Mouse (Mus musculus) layer of hippocampus, adult 2 months (tissue): ENCODE results near the gene Gpr152. TPM values are rescaled to one million over a fixed set of nuclear protein-coding genes. Genes with fewer than 3 reads are reported as not detected.

Source experiments
- DNase-seq, 2 experiments: peaks; one replicate each; pipeline ENCODE4 v3.0.0; 2022; ENCODE audit warnings: low spot score in 2 of 2
- H3K27ac ChIP-seq: fragments of 200-600 bp; 2 replicates; pipeline ENCODE4 v1.8.1; 2022
- H3K4me3 ChIP-seq: fragments of 200-600 bp; 2 replicates; pipeline ENCODE4 v1.8.1; 2022; ENCODE audit warnings: mild to moderate bottlenecking
- CTCF ChIP-seq: fragments of 200-600 bp; conservative IDR thresholded peaks from 2 replicates; pipeline ENCODE4 v1.8.1; 2022; ENCODE audit warnings: antibody characterized with exemption, mild to moderate bottlenecking, moderate library complexity
- long read RNA-seq, 2 experiments: library from polyadenylated mRNA; stranded (forward); transcript quantifications; one replicate each; pipeline ENCODE4 v2.0.0; 2021; ENCODE audit warnings: borderline mapping rate in 2 of 2
- total RNA-seq, 2 experiments: library from RNA; stranded (reverse); gene quantifications; 2 replicates each; pipeline ENCODE4 v1.2.3; 2021

Gpr152 gene
- under 1 TPM; 0.07 to 0.08 TPM for total RNA-seq
- long read RNA-seq, experiment 1: 0 reads
- long read RNA-seq, experiment 2: 0 reads

DNA sequence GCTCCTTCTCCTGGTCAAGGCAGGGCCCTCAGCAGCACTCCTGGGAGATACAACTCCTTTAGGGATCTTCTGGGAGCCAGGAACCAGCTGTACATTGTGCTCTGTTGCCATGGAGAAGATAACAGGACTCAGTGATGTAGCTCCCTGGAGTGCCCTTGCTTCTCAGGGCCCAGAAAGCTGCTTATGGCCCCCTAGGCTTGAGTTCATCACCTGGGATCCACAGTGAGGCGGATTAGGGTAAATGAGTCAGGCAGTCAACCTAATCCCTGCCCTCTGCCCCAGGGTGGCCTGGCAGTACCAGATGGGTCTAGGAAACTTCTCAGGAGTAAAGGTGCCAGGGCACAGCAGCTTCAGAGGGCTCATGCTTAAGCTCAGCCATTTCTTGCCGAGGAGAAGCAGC is at the start of gene Gpr152:
Gene Gpr152 (plus strand): TSS at position 342 of the 400 bp plus-strand sequence.
- TF ChIP-seq CTCF: no peak
- Histone ChIP-seq H3K27ac (no peak within 1 kb of the TSS), H3K4me3 (no peak within 1 kb of the TSS)
- no peak for DNase-seq

DNA sequence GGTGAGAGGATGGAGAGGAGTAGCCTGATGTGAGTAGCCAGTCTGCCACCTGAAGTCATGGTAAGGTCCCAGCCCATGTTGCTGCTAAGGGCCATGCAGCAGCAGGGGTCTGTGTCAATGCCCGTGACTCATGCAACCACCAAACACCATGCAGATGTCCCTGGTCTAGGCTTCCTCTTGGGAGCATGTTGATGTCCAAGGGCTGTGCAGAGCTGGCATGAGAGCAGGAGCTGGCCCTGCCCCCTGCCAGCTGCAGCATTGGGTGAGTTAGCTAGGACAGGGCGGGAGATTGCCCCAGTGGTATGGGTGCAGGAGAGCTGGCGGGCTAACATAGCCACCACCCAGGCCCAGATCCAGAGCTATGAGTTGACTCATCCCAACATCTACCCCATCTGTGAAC is 49.1 kb upstream of the Gpr152 start:
- no peak for TF ChIP-seq CTCF
- H3K4me3 ChIP-seq: no peak overlapping the region
- H3K27ac ChIP-seq: no peak overlapping the region
- DNase-seq: no peak

DNA sequence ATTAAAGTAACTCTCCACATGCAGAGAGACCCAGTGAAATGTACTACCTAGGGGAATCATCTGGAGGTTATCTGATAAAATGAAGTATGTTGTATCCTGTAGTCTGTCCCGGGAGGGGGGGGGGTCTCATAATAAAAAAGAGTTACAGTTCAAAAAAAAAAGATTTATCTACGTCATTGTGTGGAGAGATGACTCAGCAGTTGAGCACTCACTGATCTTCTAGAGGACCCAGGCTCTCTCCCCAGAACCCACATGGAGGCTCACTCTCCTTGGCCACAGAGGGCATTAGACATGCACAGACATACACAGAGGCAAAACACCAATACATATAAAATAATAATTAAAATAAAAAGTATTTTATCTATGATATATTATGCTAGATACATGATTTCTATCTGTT is 48.2 kb upstream of the Gpr152 start:
- no peak for DNase-seq
- Histone ChIP-seq H3K27ac (no peak overlapping the region), H3K4me3 (no peak overlapping the region)
- no peak for TF ChIP-seq CTCF

DNA sequence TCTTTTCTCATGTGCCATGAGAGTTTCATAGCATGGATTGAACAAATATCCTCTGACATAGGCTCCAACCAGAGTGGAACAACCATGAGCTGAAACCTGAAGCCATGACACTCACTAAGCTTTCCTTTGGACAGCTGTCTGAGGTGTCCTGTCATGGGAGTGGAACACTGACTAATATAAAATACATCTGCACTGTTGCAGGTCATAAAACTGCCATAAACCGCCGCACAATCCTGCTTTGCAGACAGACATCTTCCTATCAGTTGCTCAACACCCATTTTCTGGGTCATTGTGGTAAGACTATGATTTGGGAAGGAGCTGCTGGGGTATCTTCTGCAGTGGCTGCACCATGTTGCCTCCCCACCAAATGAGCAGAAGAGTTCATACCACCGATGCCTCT is 46.8 kb upstream of the Gpr152 start:
- no peak overlapping the region for H3K4me3 ChIP-seq
- TF ChIP-seq CTCF: no peak
- no peak overlapping the region for H3K27ac ChIP-seq
- DNase-seq: no peak

DNA sequence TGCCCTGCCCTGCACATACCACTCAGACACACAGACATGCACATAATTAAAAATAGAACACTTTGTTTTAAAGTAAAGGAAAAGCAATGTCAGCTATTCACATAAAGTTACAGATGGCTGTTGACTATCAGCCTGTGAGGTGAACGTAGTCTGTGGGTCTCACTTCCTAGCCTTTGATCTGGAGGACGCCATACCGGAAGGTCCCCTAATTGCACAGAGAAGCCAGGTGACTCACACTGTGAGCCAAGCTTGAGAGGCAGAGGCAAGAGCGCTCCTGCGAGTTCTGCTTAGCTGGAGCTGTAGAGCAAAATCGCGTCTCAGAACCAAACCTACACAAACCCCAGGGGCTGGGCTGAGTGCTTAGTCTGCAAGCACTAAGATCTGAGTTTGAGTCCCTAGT is 45.8 kb upstream of the Gpr152 start:
- no peak overlapping the region for H3K4me3 ChIP-seq
- no peak for DNase-seq
- TF ChIP-seq CTCF: no peak
- H3K27ac ChIP-seq: no peak overlapping the region

DNA sequence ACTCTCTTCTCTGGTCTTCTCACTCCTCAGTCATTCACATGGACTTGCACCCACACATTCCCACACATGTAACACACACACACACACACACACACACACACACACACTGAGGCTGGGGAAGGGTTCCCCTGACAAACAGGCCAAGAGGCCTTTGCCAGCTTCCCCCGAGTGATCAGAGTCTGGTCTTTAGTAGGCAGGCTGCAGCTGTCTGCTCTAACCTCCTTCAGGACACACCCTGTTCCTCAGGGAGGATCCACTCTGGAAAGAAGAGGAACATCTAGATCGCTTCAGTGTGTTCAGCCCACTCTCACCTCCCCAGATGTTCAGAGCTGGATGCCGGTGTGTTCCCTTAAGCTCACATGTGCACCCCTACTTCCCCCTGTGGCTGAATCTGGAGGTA is 45.2 kb upstream of the Gpr152 start:
- no peak overlapping the region for H3K4me3 ChIP-seq
- TF ChIP-seq CTCF: no peak
- DNase-seq: no peak
- H3K27ac ChIP-seq: peak overlapping the region; percentile 19; the same call in 1 of the 2 replicates

DNA sequence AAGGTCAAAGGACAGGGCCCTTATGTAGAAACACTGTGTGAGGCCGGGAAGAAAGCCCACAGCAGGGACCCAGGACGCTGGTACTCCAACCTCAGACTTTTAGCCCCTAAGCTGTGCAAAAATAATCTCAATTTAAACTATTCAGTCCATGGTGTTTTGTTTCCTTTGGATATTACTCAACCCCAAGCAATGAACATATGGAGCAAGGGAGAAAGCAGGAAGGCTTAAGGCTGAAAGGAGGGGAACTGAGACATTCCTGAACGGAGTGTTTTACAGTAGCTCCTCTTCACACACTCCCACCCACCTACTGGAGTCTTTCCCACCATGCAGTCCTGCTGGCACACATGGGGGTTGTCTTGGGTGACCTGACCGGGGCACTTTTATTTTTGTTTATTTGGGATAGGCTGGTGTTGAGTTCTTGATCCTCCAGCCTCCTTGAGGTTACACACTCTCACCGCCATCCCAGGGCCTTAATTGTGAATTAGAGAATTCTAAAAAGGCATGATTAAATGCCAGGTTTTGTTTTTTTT is 44.7 kb upstream of the Gpr152 start:
- Histone ChIP-seq H3K4me3 (no peak overlapping the region), H3K27ac (peak overlapping the region; percentile 19; the same call in 1 of the 2 replicates)
- no peak for TF ChIP-seq CTCF
- no peak for DNase-seq

DNA sequence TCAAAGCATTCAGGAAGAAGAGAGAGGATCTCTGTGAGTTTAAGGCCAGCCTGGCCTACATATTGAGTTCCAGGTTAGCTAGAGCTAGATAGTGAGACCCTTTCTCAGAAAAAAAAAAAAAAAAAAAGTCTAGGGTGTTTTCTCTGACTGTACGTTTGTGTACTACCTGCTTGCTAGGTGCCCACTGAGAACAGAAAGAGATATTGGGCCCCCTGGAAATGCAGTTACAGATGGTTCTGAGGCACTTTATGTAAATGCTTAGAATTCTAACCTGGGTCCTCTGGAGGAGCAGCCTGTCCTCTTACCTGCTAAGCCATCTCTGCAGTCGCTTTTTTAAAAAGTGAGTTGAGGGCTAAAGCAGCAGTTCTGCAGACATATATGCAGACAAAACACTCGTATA is 43.8 kb upstream of the Gpr152 start:
- Histone ChIP-seq H3K27ac (peak overlapping the region; percentile 98), H3K4me3 (no peak overlapping the region; the same call in 1 of the 2 replicates)
- TF ChIP-seq CTCF: no peak
- DNase-seq: no peak

DNA sequence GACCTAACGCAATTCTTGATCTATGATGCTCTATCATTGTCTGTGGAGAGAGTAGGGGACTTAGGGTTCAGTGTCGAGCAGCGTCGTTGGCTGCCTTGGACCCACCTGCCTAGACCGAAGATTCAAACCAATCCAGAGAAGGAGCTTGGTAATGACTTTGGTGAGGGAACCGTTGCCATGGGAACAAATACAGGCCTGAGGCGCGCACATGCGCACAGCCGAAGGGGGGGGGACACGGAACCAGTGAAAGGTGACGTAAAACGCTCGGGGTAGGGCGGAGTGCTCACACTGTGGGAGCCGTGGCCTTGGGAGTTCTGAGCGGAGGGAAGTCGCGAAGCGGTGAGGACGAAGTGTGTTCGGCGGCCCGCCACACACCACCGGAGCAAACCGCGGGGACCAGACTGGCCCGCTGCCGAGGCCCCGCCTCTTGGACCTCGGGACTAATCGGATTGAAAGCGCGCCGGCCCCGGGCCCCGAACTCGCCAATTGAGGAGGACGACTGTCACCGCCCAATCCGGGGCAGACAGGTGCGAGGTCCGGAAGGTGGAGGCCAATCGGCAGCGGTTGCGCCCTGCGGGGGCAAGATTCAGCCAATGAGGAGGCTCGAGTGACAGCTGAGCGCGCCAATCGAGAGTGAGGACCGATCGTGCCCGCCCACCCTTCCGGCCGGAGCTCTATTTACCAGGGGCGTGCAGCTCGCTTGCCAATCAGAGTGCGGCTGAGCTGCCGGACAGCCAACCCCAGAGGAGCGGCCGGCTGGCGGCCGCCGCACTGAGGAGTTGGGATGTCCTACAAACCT is 42.7 kb upstream of the Gpr152 start, which contains the start of gene Cdk2ap2:
Gene Cdk2ap2 (plus strand): TSS at position 541 of the 799 bp plus-strand sequence.
- no peak for TF ChIP-seq CTCF
- DNase-seq: peak; percentile 100
- Histone ChIP-seq H3K4me3 (peak within 1 kb of the TSS; percentile 73), H3K27ac (peak within 1 kb of the TSS; percentile 98)

DNA sequence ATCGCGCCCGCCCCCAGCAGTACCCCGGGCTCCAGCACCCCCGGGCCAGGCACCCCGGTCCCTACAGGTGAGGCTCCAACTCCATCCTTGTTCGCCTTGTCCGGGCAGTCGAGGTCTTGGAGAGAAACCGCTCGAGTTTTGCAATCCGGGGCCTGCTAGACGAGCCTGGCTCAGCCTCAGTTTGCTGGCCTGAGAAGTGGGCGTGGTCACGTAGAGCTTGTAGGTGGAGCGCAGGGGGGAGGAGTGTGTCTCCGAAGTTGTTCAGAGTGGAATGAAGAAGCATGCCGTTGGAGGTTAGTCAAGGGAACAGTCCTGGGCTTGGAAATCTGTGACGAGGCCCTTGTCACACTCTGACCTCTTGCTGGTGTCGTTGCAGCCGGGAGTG is 42.2 kb upstream of the Gpr152 start:
- Histone ChIP-seq H3K4me3 (peak overlapping the region; percentile 73), H3K27ac (peak overlapping the region; percentile 98)
- peak in 1 of 2 experiments; percentile 49 for DNase-seq
- TF ChIP-seq CTCF: no peak

DNA sequence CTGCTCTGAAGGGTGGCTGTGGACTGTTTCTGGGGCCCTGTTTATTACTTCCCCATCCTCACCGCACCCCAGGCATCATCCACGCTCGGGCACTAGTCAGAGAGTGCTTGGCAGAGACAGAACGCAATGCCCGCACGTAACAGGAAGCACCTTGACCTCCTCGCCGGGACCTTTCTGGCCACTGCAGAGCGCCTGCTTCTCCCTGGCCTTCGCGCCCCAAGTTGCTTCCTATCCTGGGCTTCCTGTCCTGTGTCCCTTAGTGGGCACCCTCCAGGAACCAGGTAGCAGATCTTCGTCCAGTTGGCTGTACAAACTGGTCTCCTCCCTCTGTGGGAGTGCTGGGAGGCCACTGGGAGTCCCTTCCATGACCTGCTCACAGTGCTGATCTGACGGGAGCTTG is 41.2 kb upstream of the Gpr152 start:
- DNase-seq: no peak
- Histone ChIP-seq H3K4me3 (no peak overlapping the region), H3K27ac (peak overlapping the region; percentile 82; the same call in 1 of the 2 replicates)
- TF ChIP-seq CTCF: no peak

DNA sequence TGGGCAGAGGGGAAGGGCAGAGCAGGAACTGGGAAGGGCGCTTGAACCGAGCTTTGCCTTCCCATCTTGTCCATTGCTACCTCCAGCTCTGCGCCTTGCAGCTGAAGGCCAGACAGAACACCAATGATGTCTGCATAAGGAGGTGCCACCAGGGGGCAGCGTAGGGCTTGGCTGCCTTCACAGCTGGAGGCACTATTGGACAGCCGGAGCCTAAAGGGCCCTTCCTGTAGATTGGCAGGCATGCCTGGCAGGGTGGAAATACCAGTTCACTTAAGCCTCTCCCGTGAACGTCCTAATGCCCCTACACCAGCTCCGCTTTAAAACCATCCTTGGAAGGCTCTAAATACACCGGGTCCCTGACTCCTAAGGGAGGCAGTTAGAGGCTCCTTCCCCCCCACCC is 40.5 kb upstream of the Gpr152 start:
- TF ChIP-seq CTCF: peak; percentile 96
- peak overlapping the region; percentile 82 for H3K27ac ChIP-seq
- H3K4me3 ChIP-seq: no peak overlapping the region
- DNase-seq: peak; percentile 85 to 90

DNA sequence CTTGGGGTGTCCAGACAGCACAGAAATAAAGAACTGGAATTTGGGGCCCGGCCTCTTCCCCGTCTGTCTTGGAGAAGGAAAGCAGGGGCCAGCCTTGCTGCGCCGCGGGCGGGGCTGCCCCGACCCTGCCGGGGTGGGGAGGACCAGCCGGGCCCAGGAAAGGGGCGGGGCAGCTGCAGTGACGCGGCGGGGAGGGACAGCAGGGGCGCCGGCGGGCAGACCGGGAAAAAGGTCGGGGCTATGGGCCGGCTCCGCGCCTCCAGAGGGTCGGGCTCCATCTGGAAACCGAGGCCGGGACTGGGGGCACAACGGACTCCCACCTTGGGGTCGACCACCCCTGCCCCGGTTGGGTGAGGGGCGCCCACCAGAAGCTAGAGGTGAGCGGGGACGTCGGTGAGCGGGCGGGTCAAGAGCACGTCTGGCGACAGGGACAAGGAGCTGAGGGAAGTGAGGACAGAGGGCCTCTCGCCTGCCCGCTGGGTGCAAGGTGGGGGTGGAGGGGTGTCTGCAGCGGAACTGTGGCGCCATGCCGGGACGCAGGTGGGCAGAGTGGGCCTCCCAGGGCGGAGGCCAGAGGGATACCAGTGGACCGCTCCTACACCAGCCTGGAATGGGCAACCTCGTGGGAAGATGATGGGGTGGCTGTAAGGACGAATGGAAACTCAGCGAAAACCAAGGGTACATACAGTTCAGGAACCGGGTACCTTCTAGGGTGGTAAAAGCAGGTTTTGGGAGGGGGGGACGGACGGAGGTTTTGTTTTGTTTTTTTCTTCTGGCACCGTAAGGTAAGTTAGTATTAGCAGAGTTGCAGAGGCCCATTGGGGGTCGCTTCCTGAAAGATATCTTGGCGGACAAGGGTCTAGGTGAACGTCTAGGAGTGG is 39.5 kb upstream of the Gpr152 start, which contains the start of gene Pitpnm1:
Gene Pitpnm1 (plus strand): TSS at position 162 of the 881 bp plus-strand sequence.
- peak within 1 kb of the TSS; percentile 82 for H3K27ac ChIP-seq
- peak within 1 kb of the TSS; percentile 61 for H3K4me3 ChIP-seq
- no peak for TF ChIP-seq CTCF
- peak in 1 of 2 experiments; percentile 58 for DNase-seq
